ENCODE assay signal across 8 mouse cellular contexts in genomic region chr5:100038714-100039601, GRCm38 (mm10). TPM values are rescaled to one million over a fixed set of nuclear protein-coding genes. Genes with fewer than 3 reads are reported as not detected.
DNase-seq lines count a peak whose midpoint lies in the region; ATAC-seq lines count a peak whose summit lies in the region.

No protein-coding gene starts in this region.

- WGBS in heart, embryonic 14.5 days = under 1% methylated on average over 102 of the region's 113 CpGs
- under 1% methylated on average over 112 of the region's 113 CpGs for WGBS in liver, embryonic 12.5 days (ENCODE audit: insufficient replicate concordance)

- peaks cover 40% of the 10 kb centered on the region for H3K36me3 ChIP-seq in heart, embryonic 14.5 days (ENCODE audit: control insufficient read depth, insufficient read depth, low read length)
- peaks cover 50% of the 10 kb centered on the region for H3K36me3 ChIP-seq in liver, embryonic 12.5 days
- H3K36me3 ChIP-seq in splenic B cell, adult 2 months (ENCODE audit: control insufficient read depth, insufficient read depth, low read length, poor library complexity, severe bottlenecking) = peaks cover 9% of the 10 kb centered on the region

- no peaks in the 10 kb centered on the region for H3K27me3 ChIP-seq in heart, embryonic 14.5 days (ENCODE audit: control insufficient read depth, insufficient read depth, low read length)
- H3K27me3 ChIP-seq in liver, embryonic 12.5 days (replicated peaks) = no peaks in the 10 kb centered on the region
- no peaks in the 10 kb centered on the region for H3K27me3 ChIP-seq in splenic B cell, adult 2 months (ENCODE audit: control insufficient read depth, insufficient read depth, low read length, poor library complexity, severe bottlenecking)

- H3K4me1 ChIP-seq in heart, embryonic 14.5 days (ENCODE audit: control insufficient read depth in 2 of 2, insufficient read depth in 2 of 2, low read length in 2 of 2) = peaks cover 2 to 44% of the 10 kb centered on the region in 2 experiments; a peak in 3 of 4 replicates
- H3K4me1 ChIP-seq in liver, embryonic 12.5 days = peaks cover 63% of the 10 kb centered on the region

- DNase-seq in c-Kit-negative CD71-positive TER-119-positive erythroid progenitor cells, embryonic 14.5 days (ENCODE audit: low read depth, low spot score) = peak; percentile 92
- DNase-seq in fibroblast of lung, adult 2 months (ENCODE audit: low read depth) = peak; percentile 79
- DNase-seq in kidney, postnatal 14 days = peak; percentile 98
- peak; percentile 98 for DNase-seq in naive thymus-derived CD4-positive, alpha-beta T cell, adult 2 months (ENCODE audit: low read depth)
- peak; percentile 97 for DNase-seq in splenic B cell, adult 2 months (ENCODE audit: low read depth, low spot score)

- peak overlapping the region; percentile 86 to 95 for H3K4me3 ChIP-seq in heart, embryonic 14.5 days (ENCODE audit: control insufficient read depth in 1 of 2, insufficient read depth in 1 of 2, low read depth in 1 of 2, low read length in 2 of 2)
- H3K4me3 ChIP-seq in liver, embryonic 12.5 days = peak overlapping the region; percentile 93

- H3K9ac ChIP-seq in heart, embryonic 14.5 days (ENCODE audit: low read length) = peak overlapping the region; percentile 99
- H3K9ac ChIP-seq in liver, embryonic 12.5 days = peak overlapping the region; percentile 97

- H3K27ac ChIP-seq in heart, embryonic 14.5 days (replicated peaks in 1 of 2; ENCODE audit: control insufficient read depth in 1 of 2, insufficient read depth in 1 of 2, low read depth in 2 of 2, low read length in 2 of 2) = peak overlapping the region; percentile 97 to 98
- H3K27ac ChIP-seq in liver, embryonic 12.5 days = peak overlapping the region; percentile 96

- ATAC-seq in CD4-positive, CD25-positive, alpha-beta regulatory T cell, adult 4 months = peak; percentile 63
- peak; percentile 62 for ATAC-seq in heart, embryonic 14.5 days (ENCODE audit: insufficient number of reproducible peaks, insufficient read depth, low FRiP score, low read depth)
- peak; percentile 75 for ATAC-seq in liver, embryonic 12.5 days

- H3K4me2 ChIP-seq in heart, embryonic 14.5 days (ENCODE audit: low read length) = peak overlapping the region; percentile 79
- H3K4me2 ChIP-seq in liver, embryonic 12.5 days = peak overlapping the region; percentile 99

- no peaks in the 10 kb centered on the region for H3K9me3 ChIP-seq in heart, embryonic 14.5 days (ENCODE audit: control insufficient read depth, low read length)
- H3K9me3 ChIP-seq in liver, embryonic 12.5 days (replicated peaks) = no peaks in the 10 kb centered on the region

RNA-seq across cellular contexts. Expression of gene Hnrnpdl, which starts 0.5 kb away (rescaled TPM):
- polyA plus RNA-seq in CD4-positive, CD25-positive, alpha-beta regulatory T cell, adult 4 months (2017; shearing (Covaris generic)) = 100 to 1,000 TPM; 120 to 126 TPM
- polyA plus RNA-seq in heart, embryonic 14.5 days (2014; fragmentation: Nextera tagmentation; extraction: Ambion mirVana) = 95.1 and 97.3 TPM in 2 replicates
- polyA plus RNA-seq in liver, embryonic 12.5 days (2016; fragmentation: Nextera tagmentation; extraction: Ambion mirVana) = 88.2 and 90.9 TPM in 2 replicates

RNA-seq across cellular contexts. Expression of gene Enoph1, which starts 0.8 kb away (rescaled TPM):
- 10 to 100 TPM; 30.4 to 31.8 TPM for polyA plus RNA-seq in CD4-positive, CD25-positive, alpha-beta regulatory T cell, adult 4 months (2017; shearing (Covaris generic))
- polyA plus RNA-seq in heart, embryonic 14.5 days (2014; fragmentation: Nextera tagmentation; extraction: Ambion mirVana) = 24.3 and 24.5 TPM in 2 replicates
- polyA plus RNA-seq in liver, embryonic 12.5 days (2016; fragmentation: Nextera tagmentation; extraction: Ambion mirVana) = 30.7 and 33.8 TPM in 2 replicates

Comparison
In these comparisons a context has a peak if more than half of its experiments do, and no peak if none do; other contexts are left out.
1. Peak in every context shown above with its lines: DNase-seq, ATAC-seq, H3K4me3 ChIP-seq and H3K27ac ChIP-seq.